Mouse (Mus musculus): ENCODE measurements around the gene Tceanc2.

- TF ChIP-seq MEF2A (IDR thresholded peaks at IDR 0.05; ENCODE audit: extremely low read depth, insufficient replicate concordance, low read depth, low read length, poor library complexity, severe bottlenecking) (no peak), MAFK (IDR thresholded peaks at IDR 0.05; ENCODE audit: borderline replicate concordance, low read depth, low read length) (no peak), CTCF (IDR thresholded peaks at IDR 0.05 in 2 of 3, conservative IDR thresholded peaks at IDR 0.05 in 1 of 3; ENCODE audit: control insufficient read depth in 1 of 3, insufficient read depth in 1 of 3, low read depth in 2 of 3, low read length in 3 of 3, poor library complexity in 1 of 3, severe bottlenecking in 1 of 3) (no peak), POLR2A (IDR thresholded peaks at IDR 0.05; ENCODE audit: control insufficient read depth in 1 of 2, insufficient read depth in 1 of 2, low read depth in 1 of 2, low read length in 2 of 2, poor library complexity in 1 of 2) (no peak), EP300 (IDR thresholded peaks at IDR 0.05; ENCODE audit: low read depth in 1 of 2, low read length in 2 of 2) (no peak), MYC (IDR thresholded peaks at IDR 0.05; ENCODE audit: low read depth, low read length) (no peak), ETS1 (IDR thresholded peaks at IDR 0.05; ENCODE audit: low read depth, low read length) (0 out of 2 replicates have a peak, but pooled peaks have one; percentile 24), MYB (IDR thresholded peaks at IDR 0.05; ENCODE audit: low read depth, low read length) (no peak), E2F4 (IDR thresholded peaks at IDR 0.05; ENCODE audit: borderline replicate concordance, low read depth, low read length) (no peak), MAX (IDR thresholded peaks at IDR 0.05; ENCODE audit: low read length) (no peak)
Measured at GRCm38 (mm10) chr4:107134891-107135290, 44.0 kb downstream of the Tceanc2 start.

Data from MEL (cell line).